Mouse (Mus musculus) cortical plate, adult 2 months (tissue): ENCODE data around the gene Birc5. TPM values are rescaled to one million over a fixed set of nuclear protein-coding genes. Genes with fewer than 3 reads are reported as not detected.

ENCODE experiments used
- H3K27ac ChIP-seq: fragments of 200-500 bp; 2 replicates; pipeline ENCODE4 v1.5.1; 2012; ENCODE audit warnings: low read length, control low read depth, inconsistent platforms; ENCODE audit not compliant: insufficient read depth
- H3K4me1 ChIP-seq: fragments of 200-500 bp; 2 replicates; pipeline ENCODE4 v1.6.1; 2011; ENCODE audit warnings: low read length; ENCODE audit not compliant: control insufficient read depth, insufficient read depth
- H3K4me3 ChIP-seq: fragments of 200-500 bp; 2 replicates; pipeline ENCODE4 v1.5.1; 2011; ENCODE audit warnings: mild to moderate bottlenecking, low read length, control low read depth; ENCODE audit not compliant: insufficient read depth
- CTCF ChIP-seq: fragments of 200-500 bp; IDR thresholded peaks from 2 replicates; pipeline ENCODE4 v1.5.1; 2011; ENCODE audit warnings: mild to moderate bottlenecking, control low read depth, low read length; ENCODE audit not compliant: insufficient read depth; ENCODE audit errors: extremely low read depth
- POLR2A ChIP-seq: fragments of 200-500 bp; IDR thresholded peaks from 2 replicates; pipeline ENCODE4 v1.6.1; 2011; ENCODE audit warnings: mild to moderate bottlenecking, low read length, control low read depth; ENCODE audit not compliant: insufficient read depth; ENCODE audit errors: extremely low read depth
- polyA plus RNA-seq: library from polyadenylated mRNA; depleted of rRNA; stranded (reverse); fragments of >200 nt; gene quantifications from 2 replicates; pipeline ENCODE4 v1.2.3, GENCODE M21; 2012

The Birc5 gene
- polyA plus RNA-seq, 1 experiment, result 2.2 TPM

DNA sequence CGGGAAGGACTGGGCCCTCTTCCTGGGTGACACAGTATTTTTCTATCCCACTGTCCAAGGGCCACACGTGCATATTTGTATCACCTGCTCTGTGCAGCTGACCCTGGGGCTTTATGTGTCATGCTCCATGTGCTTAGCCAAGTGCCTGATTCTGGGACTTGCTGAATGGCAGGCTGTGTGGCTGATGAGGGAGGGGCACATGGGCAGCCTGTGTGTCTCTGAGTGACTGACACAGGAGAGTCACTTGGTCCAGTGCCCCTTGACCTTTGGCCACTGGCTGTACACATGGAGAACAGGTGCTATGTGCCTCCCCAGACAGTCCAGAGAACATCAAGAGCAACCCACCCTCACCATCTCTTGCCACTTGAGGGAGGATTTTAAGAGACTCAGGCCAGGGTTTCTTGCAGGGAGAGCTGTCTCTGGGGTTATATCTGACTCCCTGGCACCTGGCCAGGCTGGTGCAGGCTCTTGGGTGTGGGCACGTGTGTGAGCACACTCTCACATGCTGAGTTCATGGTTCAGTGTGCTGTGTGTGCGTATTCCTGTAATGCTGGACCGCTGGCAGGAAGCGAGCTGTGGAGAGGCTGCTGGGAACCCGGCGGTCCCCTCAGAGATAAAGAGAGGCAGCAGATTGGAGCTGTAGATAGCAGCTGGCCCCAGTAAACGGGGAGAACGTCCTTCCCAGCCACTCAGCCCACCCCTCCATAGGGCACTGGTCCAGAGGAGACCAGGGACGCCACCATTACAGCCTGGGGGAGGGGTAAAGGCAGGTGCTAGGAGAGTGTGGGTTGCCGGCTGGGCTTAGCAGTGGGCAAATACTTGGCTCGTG lies 29.1 kb downstream of the Birc5 start:
- Histone ChIP-seq H3K4me1 (no peaks in the 10 kb centered on the region; the same call in 1 of the 2 replicates), H3K27ac (no peak overlapping the region), H3K4me3 (no peak overlapping the region)
- TF ChIP-seq CTCF (no peak), POLR2A (no peak)

DNA sequence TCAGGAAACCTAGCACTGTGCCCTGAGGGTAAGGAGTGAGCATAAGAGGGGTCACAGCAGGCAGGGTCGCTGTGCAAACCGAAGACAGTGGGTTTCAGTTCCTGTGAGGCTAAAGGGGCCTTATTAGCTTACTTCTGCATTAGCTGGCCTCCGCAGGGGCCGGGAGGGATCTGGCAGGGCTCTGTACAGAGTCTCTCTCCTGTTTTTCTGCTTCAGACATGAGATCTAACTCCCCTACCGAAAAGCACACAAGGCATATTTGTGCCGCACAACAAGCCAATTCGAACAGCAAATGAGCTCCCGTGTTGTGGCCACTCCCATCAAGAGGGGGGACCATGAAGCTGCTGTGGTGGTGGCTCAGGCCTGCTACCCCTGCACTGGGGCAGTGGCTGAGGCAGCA lies 29.8 kb downstream of the Birc5 start:
- H3K27ac ChIP-seq, result no peak overlapping the region
- TF ChIP-seq POLR2A (no peak), CTCF (no peak)
- no peaks in the 10 kb centered on the region; the same call in 1 of the 2 replicates for H3K4me1 ChIP-seq
- no peak overlapping the region for H3K4me3 ChIP-seq

DNA sequence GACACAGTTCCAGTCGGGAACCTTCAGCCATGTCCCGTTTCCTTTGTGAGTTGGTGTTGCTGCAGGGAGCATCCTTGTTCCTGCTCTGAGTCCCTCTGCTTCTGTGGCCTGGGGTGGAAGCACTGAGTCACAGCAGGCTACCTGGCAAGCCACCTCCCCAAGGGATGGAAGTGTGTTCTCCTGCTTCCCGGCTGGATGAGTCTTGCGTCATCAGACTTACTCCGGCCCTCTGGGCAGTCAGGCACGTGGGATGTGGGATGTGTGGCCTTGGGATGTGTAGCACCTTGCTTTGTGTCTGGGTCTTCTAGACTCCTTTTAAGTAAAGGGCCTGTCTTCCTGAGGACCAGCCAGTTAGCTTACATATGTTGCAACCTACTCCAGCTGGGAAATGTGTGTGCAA lies 30.6 kb downstream of the Birc5 start:
- H3K4me3 ChIP-seq, result no peak overlapping the region
- H3K4me1 ChIP-seq, result no peaks in the 10 kb centered on the region; the same call in 1 of the 2 replicates
- H3K27ac ChIP-seq, result no peak overlapping the region
- no peak for TF ChIP-seq CTCF
- TF ChIP-seq POLR2A, result no peak

DNA sequence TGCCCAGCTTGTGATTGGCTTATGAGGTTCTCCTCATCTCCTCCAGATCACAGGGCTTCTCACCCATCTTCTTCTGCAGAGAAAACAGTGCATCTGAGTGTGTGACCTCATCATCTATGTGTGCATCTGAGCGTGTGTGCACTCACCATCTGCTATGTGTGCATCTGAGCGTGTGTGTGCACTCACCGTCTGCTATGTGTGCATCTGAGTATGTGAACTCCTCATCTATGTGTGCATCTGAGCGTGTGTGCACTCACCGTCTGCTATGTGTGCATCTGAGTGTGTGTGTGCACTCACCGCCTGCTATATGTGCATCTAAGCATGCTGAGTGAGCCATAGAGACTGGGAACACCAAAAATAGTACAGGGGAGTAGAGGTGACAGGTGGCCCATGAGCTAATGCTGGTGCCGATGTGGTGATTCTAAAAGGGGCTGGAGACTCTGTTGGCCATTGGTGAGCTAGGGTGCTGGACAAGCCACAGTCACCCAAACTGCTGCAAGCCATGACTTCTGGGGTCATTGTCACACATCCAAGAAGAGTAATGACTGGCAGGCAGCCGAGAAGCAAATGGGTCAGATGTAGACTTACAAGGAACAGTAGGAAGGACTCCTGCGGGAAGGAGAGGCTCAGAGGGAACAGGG lies 31.4 kb downstream of the Birc5 start:
- no peak overlapping the region for H3K27ac ChIP-seq
- no peaks in the 10 kb centered on the region; the same call in 1 of the 2 replicates for H3K4me1 ChIP-seq
- no peak overlapping the region for H3K4me3 ChIP-seq
- TF ChIP-seq CTCF (no peak), POLR2A (no peak)

DNA sequence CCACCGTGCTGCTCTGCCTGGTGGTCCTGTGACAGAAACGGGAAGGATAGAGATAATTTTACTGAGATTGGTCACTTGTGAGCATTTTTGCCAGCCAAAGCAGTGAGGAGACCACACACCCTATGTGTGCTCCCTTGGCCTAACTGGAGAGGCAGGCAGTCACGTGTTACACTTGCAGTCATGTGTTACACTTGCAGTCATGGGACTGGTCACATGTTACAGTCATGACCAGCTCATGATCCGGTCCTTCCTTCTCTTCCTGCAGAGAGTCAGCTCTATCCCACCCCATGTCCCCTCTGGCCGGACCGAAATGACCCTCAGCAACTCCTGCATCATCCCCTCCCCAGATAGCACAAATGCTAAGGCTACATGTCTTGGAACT lies 31.9 kb downstream of the Birc5 start:
- Histone ChIP-seq H3K4me1 (no peaks in the 10 kb centered on the region; the same call in 1 of the 2 replicates), H3K27ac (no peak overlapping the region)
- no peak for TF ChIP-seq POLR2A
- no peak for TF ChIP-seq CTCF

DNA sequence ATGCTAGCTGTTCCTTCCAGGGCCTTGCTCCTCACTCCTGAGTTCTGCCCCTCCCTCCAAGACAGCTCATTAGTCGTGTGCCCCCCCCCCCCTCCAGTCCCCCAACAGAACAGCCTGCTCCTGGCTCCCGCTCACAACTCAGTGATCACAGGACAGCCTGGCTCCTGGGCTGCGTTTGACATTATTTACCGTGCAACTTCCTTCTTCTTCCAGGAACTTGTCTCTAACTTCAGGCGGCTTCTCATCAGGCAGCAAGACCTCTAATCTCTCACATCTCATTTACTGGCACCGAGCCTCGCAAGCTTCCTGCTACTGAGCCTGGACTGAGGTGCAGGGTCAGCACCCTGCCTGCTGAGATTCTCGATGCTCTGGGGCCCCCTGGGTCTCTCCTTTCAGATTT lies 32.7 kb downstream of the Birc5 start:
- no peak overlapping the region for H3K27ac ChIP-seq
- H3K4me1 ChIP-seq, result no peaks in the 10 kb centered on the region; the same call in 1 of the 2 replicates
- no peak overlapping the region for H3K4me3 ChIP-seq
- no peak for TF ChIP-seq POLR2A
- no peak for TF ChIP-seq CTCF

More for the DNA sequence above, 31.9 kb downstream of the Birc5 start:
- H3K4me3 ChIP-seq, result no peak overlapping the region

DNA sequence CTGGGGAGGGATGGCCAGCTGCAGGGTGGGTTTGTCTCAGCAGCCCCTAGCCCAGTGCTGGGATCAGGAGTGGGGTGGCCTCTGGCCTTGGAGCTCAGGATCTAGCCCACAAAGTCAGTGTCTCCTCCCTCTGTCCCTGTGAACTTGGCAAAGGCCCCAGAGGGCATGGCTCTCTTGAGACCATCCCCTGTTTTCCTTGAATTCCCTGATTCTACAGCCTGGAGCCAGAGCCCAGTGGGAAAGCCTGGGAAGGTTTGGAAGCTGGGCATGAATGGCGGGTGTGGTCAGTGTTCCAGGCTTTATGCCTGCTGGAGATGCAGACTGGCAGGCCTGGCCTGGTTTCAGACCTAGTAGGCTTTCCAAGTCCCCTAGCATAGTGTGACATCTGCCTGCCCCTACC lies 33.2 kb downstream of the Birc5 start:
- Histone ChIP-seq H3K4me3 (no peak overlapping the region), H3K27ac (no peak overlapping the region)
- TF ChIP-seq CTCF (no peak), POLR2A (no peak)

DNA sequence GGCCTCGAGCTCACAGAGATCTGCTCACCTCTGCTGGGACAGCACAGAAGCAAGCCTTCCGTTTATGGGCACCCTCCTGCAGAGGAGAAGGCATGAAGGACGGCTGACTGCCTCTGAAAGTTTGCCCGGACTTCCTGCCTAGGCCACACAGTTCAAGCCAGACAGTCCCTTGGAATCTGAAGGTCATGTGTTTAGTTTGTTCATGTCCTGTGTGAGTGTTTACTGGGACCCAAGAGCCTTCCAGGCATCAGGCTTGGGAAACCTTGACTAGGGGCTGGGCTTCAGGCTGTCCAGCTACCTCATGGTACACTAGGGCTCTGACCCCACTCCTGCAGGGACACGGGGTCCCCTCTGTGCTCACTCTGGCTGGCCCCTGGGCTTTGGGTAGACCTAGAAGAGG lies 36.9 kb downstream of the Birc5 start:
- H3K4me1 ChIP-seq, result no peaks in the 10 kb centered on the region
- no peak for TF ChIP-seq CTCF
- no peak for TF ChIP-seq POLR2A
- no peak overlapping the region for H3K4me3 ChIP-seq
- H3K27ac ChIP-seq, result no peak overlapping the region

More for the DNA sequence above, 33.2 kb downstream of the Birc5 start:
- no peaks in the 10 kb centered on the region; the same call in 1 of the 2 replicates for H3K4me1 ChIP-seq

DNA sequence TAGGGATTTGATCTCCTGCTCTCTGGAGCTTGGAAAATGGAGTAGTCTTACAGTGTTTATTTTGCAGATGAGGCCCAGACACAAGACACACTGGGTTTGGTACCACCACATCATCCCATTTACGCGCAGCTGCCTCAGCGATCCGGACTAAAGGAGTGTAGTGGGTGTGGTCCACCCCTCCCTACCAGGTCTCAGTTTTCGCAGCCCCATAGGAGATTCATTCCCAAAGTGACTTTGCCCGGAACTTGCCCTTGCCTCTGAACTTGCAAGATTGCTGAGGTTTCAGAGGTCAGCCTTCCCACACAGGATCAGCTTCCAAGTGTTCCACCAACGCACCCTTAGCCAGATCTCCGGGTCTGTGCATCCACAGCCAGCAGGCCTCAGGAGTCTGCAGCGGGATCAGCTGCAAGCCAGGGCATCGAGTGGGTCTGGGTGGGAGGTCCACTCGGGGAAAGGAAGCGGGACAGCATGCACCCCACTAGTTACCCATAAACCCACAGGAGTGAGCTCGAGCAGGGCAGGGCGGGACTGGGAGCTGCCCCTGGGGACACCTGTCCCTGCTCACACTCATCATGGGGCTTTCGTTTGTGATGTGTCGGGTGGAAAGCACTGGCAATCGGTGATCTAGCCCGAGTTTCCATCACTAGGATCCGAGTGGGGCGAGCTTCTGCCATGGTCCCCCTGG lies 39.3 kb downstream of the Birc5 start:
- no peak overlapping the region for H3K27ac ChIP-seq
- no peak overlapping the region for H3K4me3 ChIP-seq

More for the DNA sequence above, 39.3 kb downstream of the Birc5 start:
- H3K4me1 ChIP-seq, result no peaks in the 10 kb centered on the region
- no peak for TF ChIP-seq CTCF
- no peak for TF ChIP-seq POLR2A
